Mouse (Mus musculus) bone marrow macrophage, adult 2 months (primary cell): ENCODE results near the gene Arhgap44. TPM values are rescaled to one million over a fixed set of nuclear protein-coding genes. Genes with fewer than 3 reads are reported as not detected.

Source experiments
- H3K27ac ChIP-seq: 2 replicates; pipeline ENCODE4 v1.5.1; 2012; ENCODE audit warnings: low read depth, low read length; ENCODE audit not compliant: insufficient read depth
- H3K4me1 ChIP-seq: 2 replicates; pipeline ENCODE4 v1.6.1; 2012; ENCODE audit warnings: low read length; ENCODE audit not compliant: control insufficient read depth, insufficient read depth
- H3K4me3 ChIP-seq: 2 replicates; pipeline ENCODE4 v1.5.1; 2012; ENCODE audit warnings: mild to moderate bottlenecking, low read length, moderate library complexity; ENCODE audit not compliant: insufficient read depth
- CTCF ChIP-seq: IDR thresholded peaks from 2 replicates; pipeline ENCODE4 v1.5.1; 2012; ENCODE audit warnings: low read depth, mild to moderate bottlenecking, low read length, moderate library complexity
- POLR2A ChIP-seq: IDR thresholded peaks from 2 replicates; pipeline ENCODE4 v1.6.1; 2012; ENCODE audit warnings: mild to moderate bottlenecking, low read depth, low read length, borderline replicate concordance
- polyA plus RNA-seq: library from polyadenylated mRNA; stranded (reverse); fragments of >200 nt; gene quantifications from 2 replicates; pipeline ENCODE4 v1.2.4, GENCODE M21; 2012; ENCODE audit not compliant: missing spikeins, insufficient read depth, insufficient read length

Gene Arhgap44
- polyA plus RNA-seq: not detected in 2 replicates

DNA sequence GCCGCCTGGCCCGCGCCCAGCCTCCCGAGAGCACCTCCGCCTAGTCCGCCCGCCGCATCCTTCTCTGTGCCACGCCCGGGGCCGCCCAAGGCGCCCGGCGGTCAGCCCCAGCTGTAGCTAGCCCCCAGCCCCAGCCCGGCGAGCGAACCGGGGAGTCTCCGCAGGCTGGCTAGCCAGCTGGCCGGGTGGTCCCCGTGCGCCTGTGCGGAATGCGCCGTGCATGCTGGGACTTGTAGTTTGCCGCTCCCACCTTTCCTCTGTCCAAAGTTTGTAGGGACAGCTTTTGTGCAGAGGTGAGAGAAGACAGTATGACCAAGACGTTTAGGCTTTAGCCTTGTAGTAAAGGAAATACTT, at the start of gene Arhgap44:
Gene Arhgap44, minus strand, starts transcription at position 195 of the 354 bp plus-strand sequence.
- Histone ChIP-seq H3K27ac (no peak within 1 kb of the TSS), H3K4me1 (no peaks in the 10 kb centered on the region), H3K4me3 (peak within 1 kb of the TSS; percentile 58)
- TF ChIP-seq CTCF (no peak), POLR2A (no peak)

DNA sequence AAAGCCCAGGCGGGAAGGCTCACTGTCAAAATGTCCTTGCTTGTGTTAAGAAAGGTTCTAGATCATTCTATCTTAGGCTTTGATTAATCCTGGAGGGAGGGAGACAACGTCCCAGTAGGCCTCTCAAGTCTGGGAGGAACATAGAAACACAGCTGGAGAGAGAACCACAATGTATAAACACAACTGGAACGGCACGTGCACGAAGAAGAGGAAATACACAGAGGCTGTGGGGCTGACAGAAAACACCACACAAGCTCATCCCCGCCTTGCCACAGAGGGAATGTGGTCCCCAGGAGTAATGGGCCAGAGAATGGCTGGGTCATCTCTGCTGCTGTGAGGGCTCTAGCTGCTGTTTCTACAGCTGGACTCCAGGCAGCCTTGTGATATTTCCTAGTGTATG, 48.9 kb upstream of the Arhgap44 start:
- Histone ChIP-seq H3K4me1 (no peaks in the 10 kb centered on the region), H3K27ac (no peak overlapping the region), H3K4me3 (no peak overlapping the region)
- TF ChIP-seq CTCF: no peak
- no peak for TF ChIP-seq POLR2A

DNA sequence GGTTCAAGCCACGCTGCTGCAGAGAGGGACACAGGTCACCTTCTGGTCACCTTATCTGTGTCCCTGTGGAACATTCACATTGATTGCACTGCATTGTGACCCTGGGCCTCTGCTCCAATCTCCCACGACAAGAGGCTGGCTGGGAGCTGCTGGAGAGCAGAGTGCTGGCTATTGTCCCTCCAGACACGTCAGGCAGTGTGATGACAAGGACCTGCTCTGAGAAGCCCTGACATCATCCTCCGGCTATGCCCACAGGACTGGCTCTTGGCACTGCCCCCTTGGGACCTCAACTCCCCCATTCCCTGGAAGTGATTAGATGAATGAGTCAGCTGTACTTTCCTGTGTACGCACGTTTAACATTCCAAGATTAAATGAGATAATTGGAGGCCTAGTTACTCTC, 46.7 kb upstream of the Arhgap44 start:
- Histone ChIP-seq H3K4me3 (no peak overlapping the region), H3K27ac (no peak overlapping the region), H3K4me1 (no peaks in the 10 kb centered on the region)
- TF ChIP-seq POLR2A: no peak
- TF ChIP-seq CTCF: no peak

DNA sequence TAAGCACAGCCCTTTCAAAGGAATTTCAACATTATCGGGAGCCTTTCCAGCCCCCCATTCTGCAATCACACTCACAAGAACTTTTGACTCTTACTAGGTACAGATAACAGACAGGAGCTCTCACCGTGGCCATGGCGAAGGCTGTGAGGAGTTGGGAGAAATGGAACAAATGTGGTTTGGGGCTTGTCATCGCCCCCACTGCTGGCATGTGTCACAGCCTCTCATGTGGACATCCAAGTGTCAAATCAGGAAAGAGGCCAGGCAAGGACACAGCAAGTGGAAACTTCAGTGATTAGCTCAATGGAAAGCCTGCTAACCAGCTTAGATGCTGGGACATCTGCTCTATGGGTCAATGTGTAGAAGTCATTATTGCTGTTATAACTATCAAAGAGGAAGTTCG, 42.5 kb upstream of the Arhgap44 start:
- no peak overlapping the region for H3K27ac ChIP-seq
- H3K4me3 ChIP-seq: no peak overlapping the region
- TF ChIP-seq CTCF: no peak
- no peak for TF ChIP-seq POLR2A
- H3K4me1 ChIP-seq: no peaks in the 10 kb centered on the region

DNA sequence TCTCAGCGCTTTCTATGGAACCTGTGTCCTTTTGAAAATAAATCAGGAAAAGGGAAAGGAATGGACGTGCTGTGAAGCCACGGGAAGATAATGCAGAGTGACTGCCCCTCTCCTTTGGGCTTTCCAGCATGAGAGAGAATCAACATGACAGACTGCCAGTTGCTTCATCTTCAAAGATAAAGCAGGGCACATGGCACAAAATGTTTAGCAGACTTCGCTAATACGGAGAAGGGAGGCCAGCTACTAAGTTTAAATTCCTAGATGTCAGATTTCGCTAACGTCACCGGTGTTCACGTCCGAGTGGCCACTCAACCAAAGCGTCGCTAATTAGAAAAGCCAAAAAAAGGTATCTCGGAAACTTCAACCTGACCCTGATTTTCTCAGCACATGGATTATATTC, 41.9 kb upstream of the Arhgap44 start:
- H3K4me3 ChIP-seq: no peak overlapping the region
- H3K27ac ChIP-seq: no peak overlapping the region
- H3K4me1 ChIP-seq: no peaks in the 10 kb centered on the region
- TF ChIP-seq CTCF: no peak
- no peak for TF ChIP-seq POLR2A

DNA sequence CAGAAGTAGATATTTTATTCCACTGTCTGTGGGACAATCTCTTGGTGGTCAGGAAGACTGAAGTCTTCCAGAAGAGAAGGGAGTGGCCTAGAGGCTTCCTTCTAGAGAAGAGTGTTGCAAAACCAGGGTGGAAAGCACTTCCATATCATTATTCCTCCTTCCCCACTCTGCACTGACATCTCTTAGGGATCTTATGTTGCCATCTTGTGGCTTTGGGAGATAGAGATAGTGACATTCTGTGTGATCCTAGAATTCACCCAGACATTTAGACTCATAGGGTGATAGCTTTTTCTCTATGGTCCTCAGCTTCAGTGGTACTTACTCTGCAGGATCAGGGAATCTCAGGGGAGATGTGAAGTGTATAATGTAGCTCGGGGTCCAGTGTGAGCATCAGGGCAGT, 40.3 kb upstream of the Arhgap44 start:
- Histone ChIP-seq H3K4me1 (no peaks in the 10 kb centered on the region), H3K4me3 (no peak overlapping the region), H3K27ac (no peak overlapping the region)
- no peak for TF ChIP-seq POLR2A
- no peak for TF ChIP-seq CTCF

DNA sequence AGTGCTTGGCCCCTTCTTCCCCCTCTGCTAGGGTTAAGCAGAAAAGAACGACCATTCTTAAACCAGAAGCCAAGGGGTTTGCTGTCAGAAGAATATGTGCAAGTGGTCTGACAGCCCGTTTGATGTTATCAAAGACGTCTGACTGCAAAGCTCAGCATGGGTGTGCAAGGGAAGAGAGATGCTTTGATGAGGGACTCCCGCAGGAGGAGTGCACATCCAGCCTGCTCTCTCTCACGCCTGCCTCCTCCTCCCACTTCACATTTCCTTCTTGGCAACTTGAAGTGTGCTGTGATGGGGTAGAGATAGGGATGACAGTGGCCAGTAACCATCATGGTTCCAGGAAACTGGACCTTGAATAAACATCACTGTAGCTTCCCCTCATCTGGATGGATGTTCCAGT, 39.5 kb upstream of the Arhgap44 start:
- no peak for TF ChIP-seq CTCF
- Histone ChIP-seq H3K4me1 (no peaks in the 10 kb centered on the region), H3K27ac (no peak overlapping the region)

DNA sequence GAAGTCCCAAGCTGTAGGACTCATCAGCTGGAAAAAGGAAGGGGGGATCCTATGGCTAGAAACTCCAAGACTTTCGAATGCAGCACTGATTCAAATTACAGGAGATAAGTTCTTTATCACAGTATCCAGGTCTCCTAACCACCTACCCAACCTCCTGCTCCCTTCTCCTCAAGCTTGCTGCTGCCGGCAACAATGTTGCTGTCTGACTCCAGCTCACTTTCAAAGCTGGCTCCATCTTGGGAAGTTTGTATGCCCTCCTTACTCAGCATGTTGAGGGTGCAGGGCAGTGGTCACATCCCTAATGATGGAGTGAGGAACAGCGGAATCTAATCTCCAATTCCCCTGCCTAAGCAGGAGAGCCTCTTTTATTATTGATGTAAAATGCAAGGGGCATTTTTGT, 35.3 kb upstream of the Arhgap44 start:
- H3K27ac ChIP-seq: no peak overlapping the region
- H3K4me3 ChIP-seq: no peak overlapping the region
- no peak for TF ChIP-seq POLR2A
- TF ChIP-seq CTCF: no peak
- no peaks in the 10 kb centered on the region for H3K4me1 ChIP-seq

More for the DNA sequence above, 39.5 kb upstream of the Arhgap44 start:
- no peak overlapping the region for H3K4me3 ChIP-seq

DNA sequence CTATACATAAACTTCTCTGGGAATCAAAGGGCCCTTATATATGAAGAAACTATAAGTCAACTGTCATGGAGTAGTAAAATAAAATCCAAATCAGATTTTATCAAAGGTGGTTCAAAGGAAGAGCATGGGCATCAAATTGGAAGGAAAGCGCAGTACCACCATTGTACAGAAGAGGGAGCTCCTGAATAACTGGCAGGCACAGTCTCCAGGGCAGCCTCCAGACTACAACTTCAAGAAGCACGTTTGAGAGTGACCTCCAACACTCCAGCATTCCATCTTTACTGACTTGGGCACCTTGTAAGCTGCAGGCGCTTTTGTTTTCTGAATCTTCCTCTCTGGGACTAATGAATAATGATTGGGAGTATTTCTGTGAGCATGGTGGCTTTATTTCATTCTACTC, 34.5 kb upstream of the Arhgap44 start:
- TF ChIP-seq CTCF (peak; percentile 31; the same call in 1 of the 2 replicates), POLR2A (no peak)
- Histone ChIP-seq H3K4me3 (no peak overlapping the region), H3K27ac (no peak overlapping the region), H3K4me1 (no peaks in the 10 kb centered on the region)

DNA sequence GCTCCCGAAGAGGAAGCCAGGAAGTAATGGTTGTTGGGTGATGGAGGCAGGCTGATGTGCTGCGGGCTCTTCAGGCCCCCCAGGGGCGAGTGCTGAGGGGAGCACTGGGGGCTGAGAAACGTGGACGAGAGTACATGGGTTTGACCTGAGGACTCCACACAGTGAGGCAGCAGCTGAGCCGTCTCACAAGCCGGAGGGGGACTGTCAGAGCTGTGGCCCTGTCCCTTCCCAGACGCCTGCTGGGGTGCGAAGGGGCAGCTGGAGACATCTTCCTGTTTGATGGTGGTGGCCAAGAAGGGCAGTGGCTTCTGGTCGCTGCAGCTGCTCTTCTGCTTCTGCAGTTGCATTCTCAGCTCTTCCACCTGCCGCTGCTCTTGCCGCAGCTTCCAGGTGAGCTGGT, 24.2 kb upstream of the Arhgap44 start:
- no peaks in the 10 kb centered on the region for H3K4me1 ChIP-seq
- H3K27ac ChIP-seq: no peak overlapping the region
- H3K4me3 ChIP-seq: no peak overlapping the region
- TF ChIP-seq POLR2A (no peak), CTCF (no peak)

DNA sequence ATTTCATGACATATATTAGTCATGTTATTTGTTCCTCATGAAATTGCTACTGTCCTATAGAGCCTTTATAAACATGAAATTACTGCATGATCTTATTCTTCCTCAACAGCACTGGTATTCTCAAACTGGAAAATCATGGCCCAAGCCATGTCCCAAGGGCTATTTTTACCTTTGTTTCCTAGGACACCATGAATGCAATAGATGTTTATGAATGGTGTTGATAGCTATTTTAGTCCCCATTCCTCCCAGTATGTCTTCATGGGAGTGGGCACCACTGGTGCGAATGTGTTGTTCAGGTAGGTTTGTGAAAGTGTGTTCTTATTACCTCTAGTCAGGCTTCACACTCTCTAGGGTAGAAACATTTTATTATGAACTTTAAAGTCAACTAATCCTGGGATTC, 22.4 kb upstream of the Arhgap44 start:
- TF ChIP-seq CTCF: no peak
- no peak for TF ChIP-seq POLR2A
- Histone ChIP-seq H3K4me1 (no peaks in the 10 kb centered on the region), H3K27ac (no peak overlapping the region), H3K4me3 (no peak overlapping the region)
